Mouse (Mus musculus) hindbrain, embryonic 14.5 days (tissue): ENCODE data around the gene Ddx51. TPM values are rescaled to one million over a fixed set of nuclear protein-coding genes. Genes with fewer than 3 reads are reported as not detected.

Experiments used
- ATAC-seq: fragments of 200-750 bp; cut with Nextera tagmentation; 2 replicates; pipeline ENCODE4 v1.8.0; 2017; ENCODE audit warnings: moderate number of reproducible peaks, mild to moderate bottlenecking, moderate TSS enrichment, moderate library complexity; ENCODE audit not compliant: low FRiP score
- DNase-seq: peaks from one replicate; pipeline ENCODE4 v3.0.0-alpha.2; 2015; ENCODE audit warnings: low spot score
- H3K27ac ChIP-seq: fragments of 300-500 bp; sonication (generic); 2 replicates; pipeline ENCODE4 v1.5.1; 2014; ENCODE audit warnings: mild to moderate bottlenecking, moderate library complexity
- H3K27me3 ChIP-seq: fragments of 300-500 bp; sonication (generic); 2 replicates; pipeline ENCODE4 v1.6.1; 2014; ENCODE audit warnings: mild to moderate bottlenecking, low read length, mixed read lengths; ENCODE audit not compliant: control insufficient read depth, insufficient read depth
- H3K36me3 ChIP-seq: fragments of 300-500 bp; sonication (generic); replicated peaks from 2 replicates; pipeline ENCODE4 v1.6.1; 2014; ENCODE audit not compliant: control insufficient read depth, insufficient read depth
- H3K4me1 ChIP-seq: fragments of 300-500 bp; sonication (generic); replicated peaks from 2 replicates; pipeline ENCODE4 v1.6.1; 2014; ENCODE audit warnings: antibody characterized with exemption, low read length, mixed read lengths; ENCODE audit not compliant: control insufficient read depth, insufficient read depth
- H3K4me2 ChIP-seq: fragments of 300-500 bp; sonication (generic); replicated peaks from 2 replicates; pipeline ENCODE4 v1.6.1; 2014; ENCODE audit warnings: mild to moderate bottlenecking, moderate library complexity
- H3K4me3 ChIP-seq: fragments of 300-500 bp; sonication (generic); replicated peaks from 2 replicates; pipeline ENCODE4 v1.5.1; 2014; ENCODE audit warnings: mild to moderate bottlenecking, low read length
- H3K9ac ChIP-seq: fragments of 300-500 bp; sonication (generic); 2 replicates; pipeline ENCODE4 v1.6.1; 2014
- H3K9me3 ChIP-seq: fragments of 300-500 bp; sonication (generic); 2 replicates; pipeline ENCODE4 v1.6.1; 2016; ENCODE audit warnings: low read length; ENCODE audit not compliant: control insufficient read depth
- WGBS: fragments of 180-500 bp; shearing (Covaris S2); extraction: QIAGEN DNeasy Blood & Tissue Kit; methylation state at CpG from one replicate; pipeline ENCODE4 v1.1.7; 2014; 5-methylcytosine and 5-hydroxymethylcytosine counted together
- polyA plus RNA-seq: library from polyadenylated mRNA; unstranded; fragments of >200 nt; fragmentation: Nextera tagmentation; extraction: Ambion mirVana; gene quantifications from 2 replicates; pipeline ENCODE4 v1.2.1, GENCODE M21; 2014

Ddx51 gene
- polyA plus RNA-seq, 1 experiment from 2014 or later: 21.4 TPM

- no peaks in the 10 kb centered on the region for H3K4me1 ChIP-seq
- H3K27ac ChIP-seq: no peak overlapping the region
- DNase-seq: no peak
- WGBS: 70% methylated on average over 5 of the region's 5 CpGs
- ATAC-seq: peak; percentile 64; the same call in 1 of the 2 replicates
- no peak overlapping the region for H3K4me3 ChIP-seq
- peaks cover 20% of the 10 kb centered on the region for H3K36me3 ChIP-seq
- H3K9ac ChIP-seq: no peak overlapping the region
- no peak overlapping the region for H3K4me2 ChIP-seq
- no peaks in the 10 kb centered on the region for H3K9me3 ChIP-seq
- no peaks in the 10 kb centered on the region for H3K27me3 ChIP-seq
These were observed 41.7 kb upstream of the Ddx51 start for GRCm38 (mm10) chr5:110611435-110612158.

GRCm38 (mm10) chr5:110619226-110619625 is 34.0 kb upstream of the Ddx51 start:
- ATAC-seq (no peak), DNase-seq (no peak)
- Histone ChIP-seq H3K4me2 (no peak overlapping the region), H3K4me3 (no peak overlapping the region), H3K4me1 (no peaks in the 10 kb centered on the region), H3K9me3 (no peaks in the 10 kb centered on the region), H3K9ac (no peak overlapping the region), H3K27ac (no peak overlapping the region), H3K27me3 (no peaks in the 10 kb centered on the region), H3K36me3 (peaks cover 30% of the 10 kb centered on the region)
- 90% methylated on average over 6 of the region's 6 CpGs for WGBS

- H3K27ac ChIP-seq: no peak overlapping the region
- 77% methylated on average over 2 of the region's 2 CpGs for WGBS
- H3K36me3 ChIP-seq: peaks cover 7% of the 10 kb centered on the region; the same call in 1 of the 2 replicates
- H3K4me3 ChIP-seq: no peak overlapping the region
- H3K9ac ChIP-seq: no peak overlapping the region
- no peaks in the 10 kb centered on the region for H3K27me3 ChIP-seq
- H3K9me3 ChIP-seq: no peaks in the 10 kb centered on the region
- DNase-seq (no peak), ATAC-seq (no peak)
- no peaks in the 10 kb centered on the region for H3K4me1 ChIP-seq
- H3K4me2 ChIP-seq: no peak overlapping the region
These were observed 28.9 kb upstream of the Ddx51 start for GRCm38 (mm10) chr5:110624319-110624718.

- no peak overlapping the region for H3K9ac ChIP-seq
- no peaks in the 10 kb centered on the region for H3K36me3 ChIP-seq
- H3K4me1 ChIP-seq: no peaks in the 10 kb centered on the region
- no peak for DNase-seq
- H3K4me2 ChIP-seq: no peak overlapping the region
- no peak overlapping the region for H3K27ac ChIP-seq
- H3K9me3 ChIP-seq: no peaks in the 10 kb centered on the region
- no peak for ATAC-seq
- H3K4me3 ChIP-seq: no peak overlapping the region
- WGBS: 73% methylated on average over 10 of the region's 10 CpGs
- no peaks in the 10 kb centered on the region for H3K27me3 ChIP-seq
These were observed 25.9 kb upstream of the Ddx51 start for GRCm38 (mm10) chr5:110627351-110627750.

GRCm38 (mm10) chr5:110628156-110628555 is 25.1 kb upstream of the Ddx51 start:
- Histone ChIP-seq H3K4me3 (no peak overlapping the region), H3K27me3 (no peaks in the 10 kb centered on the region), H3K36me3 (no peaks in the 10 kb centered on the region), H3K4me1 (no peaks in the 10 kb centered on the region), H3K9ac (no peak overlapping the region), H3K27ac (no peak overlapping the region), H3K9me3 (no peaks in the 10 kb centered on the region), H3K4me2 (peak overlapping the region; percentile 3; the same call in 1 of the 2 replicates)
- ATAC-seq (no peak), DNase-seq (no peak)
- 20% methylated on average over 19 of the region's 19 CpGs for WGBS

GRCm38 (mm10) chr5:110629525-110630120 is 23.6 kb upstream of the Ddx51 start:
- no peak for DNase-seq

GRCm38 (mm10) chr5:110635951-110636707 is 17.1 kb upstream of the Ddx51 start:
- Histone ChIP-seq H3K27ac (no peak overlapping the region), H3K4me2 (no peak overlapping the region), H3K4me3 (no peak overlapping the region), H3K27me3 (no peaks in the 10 kb centered on the region), H3K4me1 (no peaks in the 10 kb centered on the region), H3K9ac (no peak overlapping the region), H3K36me3 (no peaks in the 10 kb centered on the region), H3K9me3 (no peaks in the 10 kb centered on the region)
- 46% methylated on average over 6 of the region's 6 CpGs for WGBS
- ATAC-seq (peak; percentile 34; the same call in 1 of the 2 replicates), DNase-seq (peak; percentile 80)

More at GRCm38 (mm10) chr5:110629525-110630120, 23.6 kb upstream of the Ddx51 start:
- H3K4me2 ChIP-seq: no peak overlapping the region
- H3K4me3 ChIP-seq: no peak overlapping the region
- H3K4me1 ChIP-seq: no peaks in the 10 kb centered on the region
- 80% methylated on average over 2 of the region's 2 CpGs for WGBS
- no peaks in the 10 kb centered on the region for H3K27me3 ChIP-seq
- H3K9me3 ChIP-seq: no peaks in the 10 kb centered on the region
- no peak for ATAC-seq
- H3K9ac ChIP-seq: no peak overlapping the region
- H3K36me3 ChIP-seq: no peaks in the 10 kb centered on the region
- no peak overlapping the region for H3K27ac ChIP-seq

GRCm38 (mm10) chr5:110638306-110639074 is 14.8 kb upstream of the Ddx51 start:
- 75% methylated on average over 7 of the region's 7 CpGs for WGBS
- ATAC-seq (no peak), DNase-seq (no peak)
- H3K4me3 ChIP-seq: no peak overlapping the region
- no peak overlapping the region for H3K27ac ChIP-seq
- H3K4me1 ChIP-seq: no peaks in the 10 kb centered on the region
- no peaks in the 10 kb centered on the region for H3K27me3 ChIP-seq
- H3K9ac ChIP-seq: no peak overlapping the region
- H3K9me3 ChIP-seq: no peaks in the 10 kb centered on the region
- no peaks in the 10 kb centered on the region for H3K36me3 ChIP-seq
- no peak overlapping the region for H3K4me2 ChIP-seq

- ATAC-seq (no peak), DNase-seq (peak; percentile 80)
- H3K4me3 ChIP-seq: no peak overlapping the region
- 25% methylated on average over 12 of the region's 12 CpGs for WGBS
- H3K4me1 ChIP-seq: no peaks in the 10 kb centered on the region
- no peak overlapping the region for H3K9ac ChIP-seq
- H3K27ac ChIP-seq: no peak overlapping the region
- no peaks in the 10 kb centered on the region for H3K27me3 ChIP-seq
- H3K36me3 ChIP-seq: no peaks in the 10 kb centered on the region
- no peaks in the 10 kb centered on the region for H3K9me3 ChIP-seq
- peak overlapping the region; percentile 32 for H3K4me2 ChIP-seq
These were observed 13.8 kb upstream of the Ddx51 start for GRCm38 (mm10) chr5:110639459-110639858.
